Mouse (Mus musculus): ENCODE measurements at regions not wholly inside any gene's neighbourhood (a gene's known extent, or its start where the extent isn't known, plus 50 kb on each side); places are given as distances from the start of the nearest gene placed in this dataset.

- TF ChIP-seq POLR2A (IDR thresholded peaks at IDR 0.05; ENCODE audit: extremely low read depth, insufficient read depth, low read length) (no peak), CTCF (IDR thresholded peaks at IDR 0.05; ENCODE audit: extremely low read depth, insufficient read depth, low read length) (no peak)
Measured at GRCm38 (mm10) chr6:89068286-89068685, 166.2 kb downstream of the Tpra1 start.

Measured in cortical plate, adult 2 months (tissue).